Mouse (Mus musculus) embryonic facial prominence, embryonic 14.5 days (tissue): ENCODE results near the gene Fkbp9. TPM values are rescaled to one million over a fixed set of nuclear protein-coding genes. Genes with fewer than 3 reads are reported as not detected.

ENCODE experiments used
- ATAC-seq: fragments of 200-750 bp; cut with Nextera tagmentation; 2 replicates; pipeline ENCODE4 v1.8.0; 2017; ENCODE audit warnings: low read depth, moderate number of reproducible peaks, moderate TSS enrichment
- DNase-seq: peaks from one replicate; pipeline ENCODE4 v3.0.0-alpha.2; 2015; ENCODE audit warnings: low spot score
- H3K27ac ChIP-seq: fragments of 300-500 bp; sonication (generic); replicated peaks from 2 replicates; pipeline ENCODE4 v1.5.1; 2014; ENCODE audit warnings: low read depth, mild to moderate bottlenecking, low read length, moderate library complexity
- H3K27me3 ChIP-seq: fragments of 300-500 bp; sonication (generic); replicated peaks from 2 replicates; pipeline ENCODE4 v1.6.1; 2014; ENCODE audit warnings: low read length; ENCODE audit not compliant: control insufficient read depth, insufficient read depth
- H3K36me3 ChIP-seq: fragments of 300-500 bp; sonication (generic); 2 replicates; pipeline ENCODE4 v1.6.1; 2014; ENCODE audit warnings: low read length, mixed read lengths; ENCODE audit not compliant: control insufficient read depth, insufficient read depth
- H3K4me1 ChIP-seq: fragments of 300-500 bp; sonication (generic); 2 replicates; pipeline ENCODE4 v1.6.1; 2014; ENCODE audit warnings: antibody characterized with exemption, low read length; ENCODE audit not compliant: control insufficient read depth, insufficient read depth
- H3K4me2 ChIP-seq: fragments of 300-500 bp; sonication (generic); 2 replicates; pipeline ENCODE4 v1.6.1; 2014; ENCODE audit warnings: low read depth, mild to moderate bottlenecking, low read length, moderate library complexity, mixed read lengths
- H3K4me3 ChIP-seq: fragments of 300-500 bp; sonication (generic); 2 replicates; pipeline ENCODE4 v1.5.1; 2014; ENCODE audit warnings: low read depth, mild to moderate bottlenecking, low read length
- H3K9ac ChIP-seq: fragments of 300-500 bp; sonication (generic); 2 replicates; pipeline ENCODE4 v1.6.1; 2014; ENCODE audit warnings: low read depth, mild to moderate bottlenecking, low read length, moderate library complexity, mixed read lengths
- H3K9me3 ChIP-seq: fragments of 300-500 bp; sonication (generic); 2 replicates; pipeline ENCODE4 v1.6.1; 2016; ENCODE audit warnings: low read length; ENCODE audit not compliant: control insufficient read depth
- WGBS: fragments of 180-500 bp; shearing (Covaris S2); extraction: QIAGEN DNeasy Blood & Tissue Kit; methylation state at CpG from one replicate; pipeline ENCODE4 v1.1.7; 2014; 5-methylcytosine and 5-hydroxymethylcytosine counted together
- polyA plus RNA-seq: library from polyadenylated mRNA; unstranded; fragments of >200 nt; fragmentation: Nextera tagmentation; extraction: Ambion mirVana; gene quantifications from 2 replicates; pipeline ENCODE4 v1.2.1, GENCODE M21; 2014

Gene Fkbp9
- 240 and 246 TPM in 2 replicates for polyA plus RNA-seq

DNA sequence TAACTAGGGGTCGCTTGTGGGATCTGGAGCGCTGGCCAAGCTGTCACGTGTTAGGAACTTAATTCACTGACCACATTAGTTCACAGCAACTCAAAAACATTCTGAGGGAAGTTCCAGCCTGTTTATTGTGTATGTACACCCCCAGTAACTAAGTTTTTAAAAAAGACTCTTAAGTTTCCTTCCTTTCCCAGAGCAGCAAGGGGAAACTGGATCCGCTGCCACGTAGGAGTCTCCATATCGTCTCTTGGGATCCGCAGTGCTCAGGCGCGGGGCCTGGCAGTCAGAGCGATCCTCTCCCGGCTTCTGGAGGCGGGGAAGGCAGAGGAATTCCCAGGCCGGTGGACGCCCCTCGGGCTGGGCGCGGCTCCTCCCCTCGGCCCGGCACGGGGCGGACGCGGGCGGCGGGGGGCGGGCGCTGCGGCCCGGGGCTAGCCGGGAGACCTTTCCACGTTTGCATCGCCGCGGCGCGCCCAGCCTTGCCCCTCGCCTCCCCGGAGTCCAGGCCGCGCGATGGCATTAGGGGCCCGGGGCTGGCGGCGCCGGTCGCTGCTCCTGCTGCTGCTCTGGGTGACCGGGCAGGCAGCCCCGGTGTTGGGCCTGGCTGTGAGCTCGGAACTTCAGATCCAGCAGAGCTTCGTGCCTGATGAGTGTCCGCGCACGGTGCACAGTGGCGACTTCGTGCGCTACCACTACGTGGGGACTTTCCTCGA lies at the start of gene Fkbp9:
TSS of gene Fkbp9 (plus strand) at position 363 of the 710 bp plus-strand sequence.
- Histone ChIP-seq H3K4me2 (peak within 1 kb of the TSS; percentile 60), H3K9ac (peak within 1 kb of the TSS; percentile 91), H3K27ac (peak within 1 kb of the TSS; percentile 89), H3K4me3 (peak within 1 kb of the TSS; percentile 71), H3K9me3 (no peaks in the 10 kb centered on the region), H3K36me3 (peaks cover 16% of the 10 kb centered on the region), H3K27me3 (no peaks in the 10 kb centered on the region), H3K4me1 (0 out of 2 replicates have a peak, but pooled peaks cover 4% of the 10 kb centered on the region)
- DNase-seq = peak; percentile 95
- ATAC-seq = peak; percentile 96
- WGBS = 0% methylated on average over 18 of the region's 58 CpGs

DNA sequence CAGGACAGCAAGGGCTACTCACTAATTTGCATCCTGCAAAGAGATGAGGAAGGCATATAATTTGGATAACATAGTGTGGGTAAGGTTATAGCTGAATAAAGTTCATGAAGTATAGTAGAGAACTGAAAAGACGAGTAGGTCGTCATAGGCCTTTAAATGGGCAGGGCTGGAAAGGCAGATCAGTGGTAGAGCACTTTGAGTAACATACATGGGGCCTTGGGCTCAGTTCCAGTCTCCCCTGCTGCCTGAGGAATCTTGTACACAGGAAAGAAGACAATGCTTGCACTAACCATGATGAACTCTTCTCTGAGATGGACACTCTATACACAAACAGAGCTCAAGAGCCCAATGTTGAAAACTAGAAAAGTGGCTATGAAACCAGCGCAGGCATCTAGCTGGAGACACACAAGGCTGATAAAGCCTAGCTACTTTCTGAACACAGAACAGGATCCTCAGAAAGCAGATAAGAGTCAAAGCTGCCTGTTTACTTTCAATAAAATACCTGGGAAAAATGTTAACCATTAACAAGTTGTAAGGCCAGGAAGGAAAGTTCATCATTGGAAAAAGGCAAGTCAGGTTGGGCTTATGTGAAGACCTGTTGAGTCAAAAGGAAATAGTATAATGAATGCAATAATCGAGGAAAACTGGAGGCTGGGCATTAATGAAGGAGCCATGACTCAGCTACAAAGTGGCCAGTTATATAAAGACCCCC lies 48.1 kb upstream of the Fkbp9 start:
- 82% methylated on average over 4 of the region's 4 CpGs for WGBS
- H3K9me3 ChIP-seq = no peaks in the 10 kb centered on the region
- no peak overlapping the region for H3K4me3 ChIP-seq
- DNase-seq (no peak), ATAC-seq (no peak)
- H3K4me1 ChIP-seq = no peaks in the 10 kb centered on the region
- no peak overlapping the region for H3K4me2 ChIP-seq
- no peak overlapping the region for H3K27ac ChIP-seq
- H3K36me3 ChIP-seq = peaks cover 73% of the 10 kb centered on the region
- no peaks in the 10 kb centered on the region for H3K27me3 ChIP-seq
- H3K9ac ChIP-seq = no peak overlapping the region

DNA sequence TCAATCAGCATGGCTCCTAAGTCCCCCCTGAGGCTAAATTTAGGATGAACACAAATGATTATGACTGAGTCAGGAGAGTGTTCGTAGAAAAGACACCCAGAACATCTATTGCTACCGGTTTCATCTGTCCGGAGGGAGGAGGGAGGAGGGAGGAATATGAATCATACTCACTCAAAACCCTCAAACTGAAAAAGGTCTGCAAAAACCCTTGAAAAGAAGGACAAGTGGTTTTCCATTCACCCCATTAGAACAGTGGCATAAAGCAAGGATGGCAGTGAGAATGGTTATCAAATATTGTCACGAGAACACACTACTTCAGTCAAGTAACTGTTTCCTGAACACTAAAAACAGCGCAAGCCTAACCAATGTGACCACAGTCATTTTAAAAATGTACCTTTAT lies 46.8 kb upstream of the Fkbp9 start:
- 86% methylated on average over 5 of the region's 5 CpGs for WGBS

DNA sequence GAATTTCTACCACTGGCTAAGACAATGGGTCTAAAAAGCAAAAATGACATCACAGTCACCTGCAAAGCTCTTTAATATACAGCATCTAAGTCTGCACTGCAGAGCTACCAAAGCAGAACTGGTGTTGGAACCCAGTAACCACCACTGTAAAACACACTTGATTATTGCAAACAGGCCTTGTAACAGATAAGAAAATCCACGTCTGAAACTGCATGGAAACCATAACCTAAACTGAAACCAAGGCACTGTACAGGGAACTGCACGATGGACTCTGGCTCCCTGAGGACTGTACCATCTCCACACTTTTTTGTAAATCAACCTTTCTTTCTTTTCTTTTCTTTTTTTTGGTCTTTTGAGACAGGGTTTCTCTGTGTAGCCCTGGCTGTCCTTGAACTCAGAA lies 44.2 kb upstream of the Fkbp9 start:
- Histone ChIP-seq H3K9me3 (0 out of 2 replicates have a peak, but pooled peaks cover 4% of the 10 kb centered on the region), H3K4me2 (no peak overlapping the region), H3K4me3 (no peak overlapping the region), H3K4me1 (no peaks in the 10 kb centered on the region), H3K36me3 (peaks cover 50% of the 10 kb centered on the region), H3K9ac (no peak overlapping the region), H3K27ac (no peak overlapping the region), H3K27me3 (no peaks in the 10 kb centered on the region)
- WGBS = 89% methylated on average over 2 of the region's 2 CpGs
- no peak for ATAC-seq
- DNase-seq = no peak

More for the DNA sequence above, 46.8 kb upstream of the Fkbp9 start:
- no peaks in the 10 kb centered on the region for H3K9me3 ChIP-seq
- no peak overlapping the region for H3K4me3 ChIP-seq
- H3K9ac ChIP-seq = no peak overlapping the region
- no peaks in the 10 kb centered on the region for H3K27me3 ChIP-seq
- ATAC-seq (no peak), DNase-seq (no peak)
- H3K4me1 ChIP-seq = no peaks in the 10 kb centered on the region
- no peak overlapping the region for H3K4me2 ChIP-seq
- H3K36me3 ChIP-seq = peaks cover 67% of the 10 kb centered on the region
- H3K27ac ChIP-seq = no peak overlapping the region

DNA sequence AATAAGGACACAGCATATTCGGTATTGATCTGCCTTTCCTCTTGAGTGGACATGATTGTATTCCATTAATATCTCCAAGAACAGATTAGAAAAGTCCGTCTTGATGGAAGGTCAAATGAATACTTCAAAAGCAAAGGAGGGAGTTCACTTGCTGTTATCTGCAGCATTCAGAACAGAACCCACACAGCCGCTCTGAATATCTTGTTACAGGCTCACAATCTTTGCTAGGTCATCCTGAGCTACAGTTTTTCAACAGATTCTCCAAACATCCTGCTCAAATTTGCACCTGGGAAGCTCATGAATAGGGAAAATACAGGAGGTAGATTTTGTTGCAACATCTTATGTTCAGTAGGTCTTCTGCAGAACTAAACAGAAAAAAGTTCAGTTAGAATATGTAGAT lies 42.5 kb upstream of the Fkbp9 start:
- ATAC-seq (no peak), DNase-seq (no peak)
- Histone ChIP-seq H3K4me1 (no peaks in the 10 kb centered on the region), H3K9ac (no peak overlapping the region), H3K36me3 (peaks cover 36% of the 10 kb centered on the region), H3K27ac (no peak overlapping the region), H3K27me3 (no peaks in the 10 kb centered on the region), H3K4me2 (no peak overlapping the region), H3K4me3 (no peak overlapping the region), H3K9me3 (0 out of 2 replicates have a peak, but pooled peaks cover 4% of the 10 kb centered on the region)
- WGBS = 87% methylated on average over 3 of the region's 3 CpGs

DNA sequence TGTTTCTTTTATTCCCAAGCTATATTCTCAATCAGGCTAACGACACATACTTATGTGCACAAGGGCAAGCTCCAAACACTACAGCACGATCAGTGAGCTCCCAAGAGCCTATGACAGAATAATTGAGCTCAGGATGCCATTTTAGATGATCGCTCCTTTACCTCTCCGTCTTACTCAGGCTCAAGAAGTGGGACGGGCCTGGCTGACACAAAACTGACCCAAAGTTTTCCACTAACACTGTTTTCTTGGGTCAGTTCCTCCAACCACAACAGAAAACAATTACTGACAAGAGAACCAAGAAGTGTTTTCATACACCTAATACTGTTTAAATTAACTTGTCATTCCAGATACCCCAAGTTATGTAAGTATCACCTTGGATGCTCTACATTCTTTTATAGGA lies 37.0 kb upstream of the Fkbp9 start:
- no peak for DNase-seq
- no peak overlapping the region for H3K27ac ChIP-seq
- 0 out of 2 replicates have a peak, but pooled peaks cover 3% of the 10 kb centered on the region for H3K36me3 ChIP-seq
- H3K4me1 ChIP-seq = peaks cover 18% of the 10 kb centered on the region
- 0 out of 2 replicates have a peak, but pooled peaks cover 4% of the 10 kb centered on the region for H3K9me3 ChIP-seq
- no peak for ATAC-seq
- WGBS = 87% methylated on average over 5 of the region's 5 CpGs
- H3K9ac ChIP-seq = no peak overlapping the region
- H3K4me3 ChIP-seq = no peak overlapping the region
- peak overlapping the region; percentile 64; the same call in 1 of the 2 replicates for H3K4me2 ChIP-seq
- no peaks in the 10 kb centered on the region for H3K27me3 ChIP-seq

DNA sequence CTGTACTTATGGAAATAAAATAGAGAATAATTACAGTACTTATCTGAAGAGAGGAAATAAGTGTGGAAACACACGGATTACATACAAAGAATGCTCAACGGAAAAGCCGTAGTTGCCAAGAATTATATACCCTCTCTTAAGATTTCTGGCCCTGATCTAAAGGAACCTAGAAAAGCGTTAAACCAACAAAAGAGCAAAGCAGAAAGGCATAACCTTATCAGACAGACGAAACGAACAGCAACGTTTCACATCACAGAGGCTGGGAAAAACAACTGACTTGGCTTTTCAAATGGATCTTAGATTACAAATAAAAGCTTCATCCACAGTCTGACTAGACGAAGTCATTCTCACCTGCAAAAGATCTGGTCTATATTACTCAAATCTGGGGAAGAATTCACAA lies 35.6 kb upstream of the Fkbp9 start:
- WGBS = 6% methylated on average over 8 of the region's 8 CpGs
- peak overlapping the region; percentile 93 for H3K9ac ChIP-seq
- H3K27ac ChIP-seq = peak overlapping the region; percentile 98; the same call in 1 of the 2 replicates

DNA sequence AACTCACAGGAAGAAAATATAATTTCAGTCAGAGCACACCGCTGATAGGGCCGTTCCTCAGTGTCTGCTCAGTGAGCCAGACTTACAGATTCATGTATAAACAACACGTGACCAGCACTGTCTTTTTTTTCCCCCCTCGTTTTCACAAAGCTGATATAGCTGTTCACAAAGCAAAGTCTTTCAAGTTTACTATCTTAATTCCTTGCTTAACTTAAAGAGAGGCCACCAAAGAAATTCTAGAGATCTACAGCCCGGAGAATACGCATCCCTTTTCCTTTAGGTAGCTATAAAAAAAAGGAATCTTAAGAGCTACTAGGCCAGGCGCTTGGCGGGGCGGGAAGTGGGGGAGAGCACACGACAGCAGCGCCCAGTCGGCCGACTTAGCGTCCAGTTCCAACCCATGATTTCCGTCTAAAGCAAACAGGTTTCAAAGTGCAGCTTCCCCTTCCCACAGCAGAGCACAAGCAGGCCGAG lies 35.2 kb upstream of the Fkbp9 start:
- Histone ChIP-seq H3K9ac (peak overlapping the region; percentile 93), H3K27ac (peak overlapping the region; percentile 98), H3K4me1 (peaks cover 18% of the 10 kb centered on the region), H3K36me3 (no peaks in the 10 kb centered on the region), H3K9me3 (no peaks in the 10 kb centered on the region), H3K4me3 (peak overlapping the region; percentile 75), H3K27me3 (no peaks in the 10 kb centered on the region), H3K4me2 (peak overlapping the region; percentile 64)
- ATAC-seq = no peak
- WGBS = under 1% methylated on average over 16 of the region's 16 CpGs
- DNase-seq = peak; percentile 81

More for the DNA sequence above, 35.6 kb upstream of the Fkbp9 start:
- Histone ChIP-seq H3K9me3 (no peaks in the 10 kb centered on the region), H3K27me3 (no peaks in the 10 kb centered on the region), H3K4me2 (peak overlapping the region; percentile 64), H3K4me1 (peaks cover 18% of the 10 kb centered on the region), H3K36me3 (no peaks in the 10 kb centered on the region), H3K4me3 (peak overlapping the region; percentile 75)
- ATAC-seq (no peak), DNase-seq (no peak)
